Mouse (Mus musculus) myocyte (in vitro differentiated cells): ENCODE data around the gene Adcy6.

Source experiments
- CEBPB ChIP-seq: IDR thresholded peaks from 2 replicates; pipeline ENCODE4 v1.6.1; 2011; ENCODE audit warnings: mild to moderate bottlenecking, moderate library complexity; ENCODE audit not compliant: poor library complexity, insufficient read depth, severe bottlenecking
- E2F4 ChIP-seq: IDR thresholded peaks from one replicate; pipeline ENCODE4 v1.6.1; 2011; ENCODE audit warnings: mild to moderate bottlenecking, control low read depth, moderate library complexity; ENCODE audit not compliant: insufficient read depth
- MAX ChIP-seq: IDR thresholded peaks from one replicate; pipeline ENCODE4 v1.6.1; 2011; ENCODE audit warnings: low read depth, mild to moderate bottlenecking, control low read depth
- POLR2A ChIP-seq: IDR thresholded peaks from one replicate; pipeline ENCODE4 v1.6.1; 2011; ENCODE audit warnings: low read depth, mild to moderate bottlenecking, control low read depth, moderate library complexity; ENCODE audit not compliant: insufficient read length
- POLR2AphosphoS2 ChIP-seq: IDR thresholded peaks from one replicate; pipeline ENCODE4 v1.6.1; 2011; ENCODE audit warnings: low read depth, control low read depth; ENCODE audit not compliant: insufficient read length
- USF1 ChIP-seq: IDR thresholded peaks from one replicate; pipeline ENCODE4 v1.6.1; 2011; ENCODE audit warnings: low read depth, mild to moderate bottlenecking, control low read depth, moderate library complexity

- no peak for TF ChIP-seq MAX
- no peak for TF ChIP-seq POLR2A
- TF ChIP-seq CEBPB = no peak
- TF ChIP-seq USF1 = no peak
- TF ChIP-seq E2F4 = no peak
- no peak for TF ChIP-seq POLR2AphosphoS2
Measured at GRCm38 (mm10) chr15:98569216-98569615, 40.7 kb downstream of the Adcy6 start.
